Mouse (Mus musculus): Measurements from ENCODE around the gene Trim7. TPM values are rescaled to one million over a fixed set of nuclear protein-coding genes. Genes with fewer than 3 reads are reported as not detected.
"Not testable (repeated sequence)": the region's sequence is repeated elsewhere in the genome, so short reads cannot be mapped to it uniquely, and the experiment has no call there.

Trim7 gene
- polyA plus RNA-seq (2015; fragmentation: Nextera tagmentation; extraction: Ambion mirVana): 3.7 and 4.0 TPM in 2 replicates

- peak within 1 kb of the TSS; percentile 85 for H3K4me2 ChIP-seq
- H3K4me3 ChIP-seq (replicated peaks): peak within 1 kb of the TSS; percentile 52
- H3K27ac ChIP-seq: peak within 1 kb of the TSS; percentile 72
- peak; percentile 83 for ATAC-seq (replicated peaks; ENCODE audit: low FRiP score)
- under 1% methylated on average over 52 of the region's 92 CpGs for WGBS
- H3K4me1 ChIP-seq: peaks cover 23% of the 10 kb centered on the region
- H3K9me3 ChIP-seq (replicated peaks); H3K27me3 ChIP-seq; H3K36me3 ChIP-seq: not testable (repeated sequence)
- peak within 1 kb of the TSS; percentile 49 for H3K9ac ChIP-seq
Measured at GRCm38 (mm10) chr11:48825979-48826751, at the start of gene Trim7, which contains the start of gene Gm12184. Gene Trim7, plus strand, starts transcription at chr11:48826140. Gene Gm12184, minus strand, starts transcription at chr11:48826655.

DNA sequence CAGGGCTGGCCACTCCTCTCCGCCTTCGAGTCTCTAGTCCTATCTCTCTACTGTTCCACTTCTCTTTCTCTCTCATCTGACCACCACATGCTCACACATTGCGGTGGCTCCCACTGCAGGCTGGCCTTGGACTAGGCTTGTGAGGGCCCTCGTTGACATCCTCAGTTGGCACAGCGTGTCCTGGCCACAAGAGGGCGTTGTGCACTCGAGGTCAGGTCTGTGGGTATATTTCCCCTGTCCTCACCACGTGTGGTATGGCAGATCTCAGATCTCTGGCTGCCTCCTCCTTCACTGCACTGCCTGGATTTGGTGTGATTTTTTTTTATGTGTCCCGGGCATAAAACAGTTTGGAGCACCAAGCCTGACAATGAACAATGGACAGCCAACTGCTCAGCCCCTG lies 49.3 kb upstream of the Trim7 start:
- Histone ChIP-seq H3K4me3 (replicated peaks) (no peak overlapping the region), H3K4me2 (no peak overlapping the region), H3K9me3 (replicated peaks) (no peaks in the 10 kb centered on the region), H3K27me3 (no peaks in the 10 kb centered on the region), H3K4me1 (no peaks in the 10 kb centered on the region), H3K36me3 (no peaks in the 10 kb centered on the region), H3K27ac (no peak overlapping the region), H3K9ac (no peak overlapping the region)
- WGBS: 52% methylated on average over 9 of the region's 9 CpGs
- ATAC-seq (replicated peaks; ENCODE audit: low FRiP score): 0 out of 2 replicates have a peak, but pooled peaks have one; percentile 17

DNA sequence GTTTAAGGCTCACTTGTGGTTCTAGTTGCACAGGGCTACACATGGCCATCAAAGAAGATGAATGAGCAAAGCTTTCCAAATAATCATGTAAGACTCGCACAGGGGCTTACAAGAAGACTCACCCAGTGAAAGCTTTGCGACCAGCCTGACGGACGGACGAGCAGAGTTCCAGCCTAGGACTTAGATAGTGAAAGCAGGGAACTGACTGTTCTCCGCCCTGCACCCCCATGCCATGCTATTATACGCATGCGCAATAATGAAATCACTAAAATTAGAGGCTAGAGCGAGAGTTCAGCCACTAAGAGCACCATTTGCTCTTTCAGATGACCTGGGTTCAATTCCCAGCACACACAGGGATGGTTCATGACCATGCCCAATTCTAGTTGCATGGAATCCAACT lies 48.6 kb upstream of the Trim7 start:
- WGBS: 85% methylated on average over 9 of the region's 9 CpGs
- Histone ChIP-seq H3K36me3 (no peaks in the 10 kb centered on the region), H3K9me3 (replicated peaks) (no peaks in the 10 kb centered on the region), H3K9ac (no peak overlapping the region), H3K27me3 (no peaks in the 10 kb centered on the region), H3K4me3 (replicated peaks) (no peak overlapping the region), H3K4me1 (no peaks in the 10 kb centered on the region), H3K4me2 (no peak overlapping the region), H3K27ac (no peak overlapping the region)
- ATAC-seq (replicated peaks; ENCODE audit: low FRiP score): no peak

- H3K9me3 ChIP-seq (replicated peaks): no peaks in the 10 kb centered on the region
- no peaks in the 10 kb centered on the region for H3K27me3 ChIP-seq
- no peak overlapping the region for H3K4me3 ChIP-seq (replicated peaks)
- H3K9ac ChIP-seq: no peak overlapping the region
- WGBS: 33% methylated on average over 7 of the region's 7 CpGs
- H3K36me3 ChIP-seq: no peaks in the 10 kb centered on the region
- no peak for ATAC-seq (replicated peaks; ENCODE audit: low FRiP score)
- no peak overlapping the region for H3K4me2 ChIP-seq
- no peak overlapping the region for H3K27ac ChIP-seq
- no peaks in the 10 kb centered on the region for H3K4me1 ChIP-seq
Measured at GRCm38 (mm10) chr11:48779450-48779849, 46.5 kb upstream of the Trim7 start.

- Histone ChIP-seq H3K27ac (no peak overlapping the region), H3K27me3 (no peaks in the 10 kb centered on the region), H3K36me3 (no peaks in the 10 kb centered on the region), H3K9me3 (replicated peaks) (no peaks in the 10 kb centered on the region), H3K4me1 (no peaks in the 10 kb centered on the region), H3K4me3 (replicated peaks) (no peak overlapping the region), H3K4me2 (no peak overlapping the region), H3K9ac (no peak overlapping the region)
- 84% methylated on average over 4 of the region's 4 CpGs for WGBS
- no peak for ATAC-seq (replicated peaks; ENCODE audit: low FRiP score)
Measured at GRCm38 (mm10) chr11:48782243-48782642, 43.7 kb upstream of the Trim7 start.

DNA sequence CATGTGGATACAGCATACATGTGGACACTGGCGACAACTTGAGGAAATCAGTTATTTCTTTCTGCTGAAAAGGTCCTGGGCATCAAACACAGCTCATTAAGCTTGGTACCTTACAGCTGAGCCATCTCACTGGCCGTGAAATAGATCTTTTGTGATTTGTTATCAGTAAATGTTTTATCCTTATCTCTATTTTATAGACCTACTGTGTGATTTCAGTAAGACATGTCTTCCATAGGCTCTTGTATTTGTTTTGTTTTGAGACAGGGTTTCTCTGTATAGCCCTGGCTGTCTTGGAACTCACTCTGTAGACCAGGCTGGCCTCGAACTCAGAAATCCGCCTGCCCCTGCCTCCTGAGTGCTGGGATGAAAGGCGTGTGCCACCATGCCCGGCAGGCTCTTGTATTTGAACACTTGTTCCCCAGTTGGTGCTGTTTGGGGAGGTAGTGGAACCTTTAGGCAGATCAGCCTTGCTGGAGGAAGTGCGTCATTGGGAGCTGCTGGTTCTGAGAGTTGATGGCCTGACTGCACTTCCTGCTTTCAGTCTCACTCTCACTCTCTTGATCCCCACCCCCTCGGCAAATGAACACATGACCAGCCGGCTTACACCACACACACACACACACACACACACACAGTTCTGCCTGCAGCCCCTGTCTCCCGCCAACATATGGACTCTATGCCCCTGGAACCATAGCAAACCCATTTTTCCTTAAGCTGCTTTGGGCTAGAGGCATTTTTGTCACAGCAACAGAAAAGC lies 38.3 kb upstream of the Trim7 start:
- H3K9ac ChIP-seq: 0 out of 2 replicates have a peak overlapping the region, but pooled peaks have one; percentile 42

DNA sequence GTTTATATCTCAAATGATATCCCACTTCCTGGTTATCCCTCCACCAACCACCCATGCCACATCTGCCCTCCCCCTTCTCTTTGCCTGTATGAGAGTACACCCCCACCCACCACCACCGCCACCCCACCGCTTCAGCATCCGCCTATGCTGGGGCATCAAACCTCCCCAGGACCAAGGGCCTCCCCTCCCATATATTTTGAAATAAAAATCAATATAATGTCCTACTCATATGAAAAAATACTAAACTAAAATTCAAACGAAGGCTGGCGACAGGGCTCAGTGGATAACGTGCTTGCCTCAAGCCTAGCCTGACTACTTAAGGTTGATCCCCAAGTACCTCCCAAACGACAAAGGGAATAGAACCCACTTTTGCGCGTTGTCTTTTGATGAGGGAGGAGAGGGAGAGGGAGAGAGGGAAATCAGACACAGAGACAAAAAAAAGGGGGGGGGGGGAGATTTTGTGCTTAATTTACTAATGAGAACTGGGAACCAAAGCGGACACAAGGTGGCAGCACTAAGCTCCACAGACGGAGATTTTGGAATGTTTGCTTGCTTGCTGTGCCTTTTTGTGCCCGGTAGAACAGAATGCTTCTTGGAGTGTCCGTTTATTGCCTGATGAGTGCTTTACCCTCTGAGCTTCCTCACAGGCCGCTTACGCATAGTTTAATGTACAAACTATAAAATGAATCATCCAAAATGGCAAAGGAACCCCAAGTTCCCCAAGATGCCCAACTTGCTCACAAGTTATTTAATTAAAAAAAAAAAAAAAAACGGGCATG lies 37.4 kb upstream of the Trim7 start:
- Histone ChIP-seq H3K9me3 (replicated peaks) (no peaks in the 10 kb centered on the region), H3K4me3 (replicated peaks) (peak overlapping the region; percentile 45), H3K27ac (0 out of 2 replicates have a peak overlapping the region, but pooled peaks have one; percentile 22), H3K36me3 (no peaks in the 10 kb centered on the region), H3K4me1 (peaks cover 19% of the 10 kb centered on the region), H3K4me2 (peak overlapping the region; percentile 64), H3K9ac (peak overlapping the region; percentile 42; the same call in 1 of the 2 replicates), H3K27me3 (no peaks in the 10 kb centered on the region)
- 11% methylated on average over 16 of the region's 16 CpGs for WGBS
- ATAC-seq (replicated peaks; ENCODE audit: low FRiP score): peak; percentile 63

More for the DNA sequence above, 38.3 kb upstream of the Trim7 start:
- no peaks in the 10 kb centered on the region for H3K9me3 ChIP-seq (replicated peaks)
- H3K4me2 ChIP-seq: peak overlapping the region; percentile 64
- no peaks in the 10 kb centered on the region for H3K27me3 ChIP-seq
- peak; percentile 59 for ATAC-seq (replicated peaks; ENCODE audit: low FRiP score)
- H3K36me3 ChIP-seq: no peaks in the 10 kb centered on the region
- H3K27ac ChIP-seq: no peak overlapping the region
- WGBS: 45% methylated on average over 10 of the region's 10 CpGs
- peaks cover 19% of the 10 kb centered on the region for H3K4me1 ChIP-seq
- H3K4me3 ChIP-seq (replicated peaks): peak overlapping the region; percentile 45

DNA sequence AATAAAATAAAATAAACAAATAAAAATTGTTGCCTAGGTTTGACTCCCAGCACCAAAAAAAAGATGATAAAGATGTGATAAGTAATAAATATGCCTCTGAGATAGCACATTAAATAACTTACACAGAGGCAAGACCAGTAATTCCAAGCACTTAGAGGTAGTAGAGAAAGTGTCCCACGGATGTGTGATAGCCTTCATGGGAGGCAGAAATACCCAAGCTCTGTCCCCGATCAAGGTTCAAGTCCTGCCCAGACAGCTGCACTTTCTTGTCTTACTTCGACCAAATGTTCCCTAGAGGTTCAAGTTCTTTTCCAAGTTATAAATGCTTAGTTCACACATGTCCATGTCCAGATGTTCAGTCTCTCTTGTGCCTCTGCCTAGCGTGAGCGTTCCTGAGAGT lies 36.7 kb upstream of the Trim7 start:
- no peak overlapping the region for H3K4me2 ChIP-seq
- WGBS: 87% methylated on average over 5 of the region's 5 CpGs

DNA sequence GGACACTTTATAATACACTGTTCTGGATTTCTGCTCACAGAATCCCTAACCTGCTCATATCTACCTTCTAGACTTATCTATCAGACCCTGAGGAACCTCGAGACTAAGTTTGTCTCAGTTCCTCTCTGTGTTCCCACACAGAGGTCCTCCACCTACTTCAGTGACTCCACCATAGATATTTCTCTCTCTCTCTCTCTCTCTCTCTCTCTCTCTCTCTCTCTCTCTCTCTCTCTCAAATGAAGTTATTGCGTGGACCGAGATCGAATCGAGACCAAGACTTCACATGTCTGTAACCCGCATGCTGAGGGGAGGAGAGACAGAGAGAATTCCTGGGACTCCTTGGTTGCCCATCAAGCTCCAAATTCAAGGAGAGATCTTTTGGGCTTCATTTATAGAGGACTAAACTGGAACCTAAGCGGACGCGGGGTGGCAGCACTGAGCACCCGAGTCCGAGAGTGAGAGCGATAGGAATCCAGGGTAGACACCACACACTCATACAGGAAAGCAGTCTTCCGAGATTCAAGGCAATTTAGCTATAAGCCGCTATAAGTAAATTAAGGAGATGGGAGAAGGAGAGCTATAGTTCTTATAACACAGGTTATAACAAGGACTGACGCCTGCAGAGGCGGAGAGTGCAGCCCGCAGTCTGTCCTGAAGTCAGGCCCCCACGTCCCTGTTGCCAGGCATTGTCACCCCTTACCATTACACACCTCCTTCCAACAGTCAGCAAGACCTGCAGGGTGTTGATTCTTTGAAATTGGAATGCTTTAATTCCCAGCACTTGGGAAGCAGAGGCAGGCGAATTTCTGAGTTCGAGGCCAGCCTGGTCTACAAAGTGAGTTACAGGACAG lies 35.7 kb upstream of the Trim7 start:
- Histone ChIP-seq H3K4me3 (replicated peaks) (peak overlapping the region; percentile 33), H3K9me3 (replicated peaks) (no peaks in the 10 kb centered on the region), H3K27me3 (no peaks in the 10 kb centered on the region), H3K9ac (no peak overlapping the region), H3K4me1 (peaks cover 19% of the 10 kb centered on the region), H3K4me2 (peak overlapping the region; percentile 58), H3K36me3 (no peaks in the 10 kb centered on the region), H3K27ac (peak overlapping the region; percentile 57; the same call in 1 of the 2 replicates)
- WGBS: 13% methylated on average over 20 of the region's 20 CpGs
- no peak; the same call in 1 of the 2 replicates for ATAC-seq (replicated peaks; ENCODE audit: low FRiP score)

More for the DNA sequence above, 36.7 kb upstream of the Trim7 start:
- Histone ChIP-seq H3K9me3 (replicated peaks) (no peaks in the 10 kb centered on the region), H3K9ac (no peak overlapping the region), H3K4me3 (replicated peaks) (no peak overlapping the region), H3K27me3 (no peaks in the 10 kb centered on the region), H3K27ac (no peak overlapping the region), H3K4me1 (peaks cover 19% of the 10 kb centered on the region), H3K36me3 (no peaks in the 10 kb centered on the region)
- ATAC-seq (replicated peaks; ENCODE audit: low FRiP score): no peak

DNA sequence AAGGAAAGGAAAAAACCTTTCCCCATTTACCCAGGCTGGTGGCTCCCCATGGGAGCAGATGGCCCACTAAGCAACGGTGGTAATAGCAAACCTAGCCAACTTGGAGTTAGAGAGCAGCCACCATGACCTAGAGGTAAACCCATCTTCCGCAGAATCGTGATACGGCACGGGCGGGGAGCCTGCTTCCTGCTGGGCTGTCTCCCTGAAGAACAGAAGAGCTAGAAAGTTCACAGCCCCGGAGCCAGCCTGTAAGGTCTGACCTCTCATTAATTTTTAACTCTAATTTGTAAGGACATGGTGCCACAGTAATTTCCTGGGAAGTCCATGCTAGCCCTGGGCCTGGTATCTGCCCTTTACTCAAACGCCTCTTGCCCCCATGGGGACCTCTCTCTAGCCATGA lies 35.0 kb upstream of the Trim7 start:
- peak; percentile 50 for ATAC-seq (replicated peaks; ENCODE audit: low FRiP score)
- peak overlapping the region; percentile 32; the same call in 1 of the 2 replicates for H3K27ac ChIP-seq

DNA sequence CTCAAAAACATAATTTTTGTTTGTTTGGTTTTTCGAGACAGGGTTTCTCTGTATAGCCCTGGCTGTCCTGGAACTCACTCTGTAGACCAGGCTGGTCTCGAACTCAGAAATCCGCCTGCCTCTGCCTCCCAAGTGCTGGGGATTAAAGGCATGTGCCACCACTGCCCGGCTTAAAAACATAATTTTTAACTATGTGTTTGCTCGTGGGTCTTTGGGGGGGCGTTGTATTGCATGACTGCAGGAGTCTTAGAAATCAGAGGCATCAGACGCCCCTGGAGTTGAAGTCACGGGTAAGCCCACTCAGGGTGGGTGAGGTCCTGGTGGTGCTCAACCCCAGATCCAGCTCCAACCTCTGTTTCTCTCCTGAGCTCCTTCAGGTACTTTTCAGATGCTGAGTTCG lies 34.0 kb upstream of the Trim7 start:
- ATAC-seq (replicated peaks; ENCODE audit: low FRiP score); H3K4me2 ChIP-seq; H3K9me3 ChIP-seq (replicated peaks); H3K9ac ChIP-seq; H3K27me3 ChIP-seq; H3K4me3 ChIP-seq (replicated peaks); H3K27ac ChIP-seq; H3K36me3 ChIP-seq: not testable (repeated sequence)
- WGBS: 87% methylated on average over 9 of the region's 9 CpGs
- H3K4me1 ChIP-seq: peaks cover 19% of the 10 kb centered on the region

More for the DNA sequence above, 35.0 kb upstream of the Trim7 start:
- H3K9me3 ChIP-seq (replicated peaks): no peaks in the 10 kb centered on the region
- no peaks in the 10 kb centered on the region for H3K36me3 ChIP-seq
- peak overlapping the region; percentile 58 for H3K4me2 ChIP-seq
- 30% methylated on average over 8 of the region's 8 CpGs for WGBS
- no peak overlapping the region for H3K9ac ChIP-seq
- peak overlapping the region; percentile 33; the same call in 1 of the 2 replicates for H3K4me3 ChIP-seq (replicated peaks)
- peaks cover 19% of the 10 kb centered on the region for H3K4me1 ChIP-seq
- no peaks in the 10 kb centered on the region for H3K27me3 ChIP-seq
